Mouse (Mus musculus) kidney, embryonic 14.5 days (tissue): ENCODE measurements around the gene Zfp1. TPM values are rescaled to one million over a fixed set of nuclear protein-coding genes. Genes with fewer than 3 reads are reported as not detected.

Source experiments
- ATAC-seq: fragments of 200-750 bp; cut with Nextera tagmentation; 2 replicates; pipeline ENCODE4 v1.8.0; 2017; ENCODE audit warnings: moderate number of reproducible peaks, mild to moderate bottlenecking, moderate TSS enrichment, moderate library complexity; ENCODE audit not compliant: low FRiP score, low TSS enrichment
- H3K27ac ChIP-seq: fragments of 300-500 bp; sonication (generic); 2 replicates; pipeline ENCODE4 v1.5.1; 2014; ENCODE audit warnings: low read depth, mild to moderate bottlenecking, low read length, moderate library complexity, mixed read lengths
- H3K27me3 ChIP-seq: fragments of 300-500 bp; sonication (generic); 2 replicates; pipeline ENCODE4 v1.6.1; 2014; ENCODE audit warnings: mild to moderate bottlenecking, low read length; ENCODE audit not compliant: control insufficient read depth, insufficient read depth
- H3K36me3 ChIP-seq: fragments of 300-500 bp; sonication (generic); 2 replicates; pipeline ENCODE4 v1.6.1; 2014; ENCODE audit warnings: low read length, mixed read lengths; ENCODE audit not compliant: control insufficient read depth, insufficient read depth
- H3K4me1 ChIP-seq: fragments of 300-500 bp; sonication (generic); 2 replicates; pipeline ENCODE4 v1.6.1; 2014; ENCODE audit warnings: low read length, mixed read lengths; ENCODE audit not compliant: control insufficient read depth, insufficient read depth
- H3K4me2 ChIP-seq: fragments of 300-500 bp; sonication (generic); replicated peaks from 2 replicates; pipeline ENCODE4 v1.6.1; 2014; ENCODE audit warnings: low read depth, mild to moderate bottlenecking, low read length
- H3K4me3 ChIP-seq: fragments of 300-500 bp; sonication (generic); 2 replicates; pipeline ENCODE4 v1.5.1; 2014; ENCODE audit warnings: mild to moderate bottlenecking, low read length
- H3K9ac ChIP-seq: fragments of 300-500 bp; sonication (generic); 2 replicates; pipeline ENCODE4 v1.6.1; 2014; ENCODE audit warnings: low read depth, mild to moderate bottlenecking, low read length, moderate library complexity
- H3K9me3 ChIP-seq: fragments of 300-500 bp; sonication (generic); 2 replicates; pipeline ENCODE4 v1.6.1; 2016; ENCODE audit warnings: low read length; ENCODE audit not compliant: control insufficient read depth
- WGBS: fragments of 180-500 bp; shearing (Covaris S2); extraction: QIAGEN DNeasy Blood & Tissue Kit; methylation state at CpG from one replicate; pipeline ENCODE4 v1.1.7; 2014; 5-methylcytosine and 5-hydroxymethylcytosine counted together
- polyA plus RNA-seq: library from polyadenylated mRNA; unstranded; fragments of >200 nt; fragmentation: Nextera tagmentation; extraction: Ambion mirVana; gene quantifications from 2 replicates; pipeline ENCODE4 v1.2.1, GENCODE M21; 2014

Zfp1 gene
- polyA plus RNA-seq, 1 experiment from 2014 or later, result 24.8 TPM

DNA sequence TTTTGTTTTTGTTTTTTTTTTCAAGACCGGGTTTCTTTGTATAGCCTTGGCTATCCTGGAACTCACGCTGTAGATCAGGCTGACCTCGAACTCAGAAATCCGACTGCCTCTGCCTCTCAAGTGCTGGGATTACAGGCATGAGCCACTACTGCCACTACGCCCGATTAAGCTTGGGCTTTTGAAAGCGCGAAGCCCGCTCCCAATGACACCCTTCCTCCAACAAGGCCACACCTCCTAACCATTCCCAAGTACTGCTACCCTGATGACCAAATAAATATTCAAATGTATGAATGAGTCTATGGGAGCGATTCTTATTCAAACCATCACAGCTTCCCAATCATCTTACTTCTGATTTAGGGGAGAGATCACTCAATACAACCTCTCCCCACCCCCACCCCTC, 54.5 kb downstream of the Zfp1 start:
- Histone ChIP-seq H3K27ac (no peak overlapping the region), H3K36me3 (no peaks in the 10 kb centered on the region), H3K9me3 (0 out of 2 replicates have a peak, but pooled peaks cover 2% of the 10 kb centered on the region), H3K4me3 (no peak overlapping the region), H3K9ac (no peak overlapping the region), H3K27me3 (no peaks in the 10 kb centered on the region), H3K4me2 (no peak overlapping the region), H3K4me1 (peaks cover 4% of the 10 kb centered on the region; the same call in 1 of the 2 replicates)
- WGBS, result 81% methylated on average over 10 of the region's 10 CpGs
- no peak for ATAC-seq

DNA sequence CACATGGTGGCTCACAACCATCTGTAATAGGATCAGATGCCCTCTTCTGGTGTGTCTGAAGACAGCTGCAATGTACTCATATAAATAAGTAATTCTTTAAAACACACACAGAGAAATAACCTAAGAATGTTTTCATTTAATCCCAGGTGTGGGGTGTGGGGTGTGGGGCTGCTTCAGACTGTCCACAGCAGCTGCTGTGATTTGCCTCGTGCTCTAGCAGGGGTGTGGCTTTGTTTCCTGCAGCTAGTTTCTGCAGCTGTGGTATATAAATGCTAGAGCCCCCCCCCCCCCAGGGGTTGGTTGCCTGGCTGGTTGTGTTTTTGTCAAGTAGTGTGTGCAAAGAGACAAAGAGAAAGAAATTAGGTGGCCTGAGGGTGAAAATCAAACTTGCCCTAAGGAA, 55.8 kb downstream of the Zfp1 start:
- H3K4me1 ChIP-seq, result no peaks in the 10 kb centered on the region
- H3K4me3 ChIP-seq, result no peak overlapping the region
- H3K4me2 ChIP-seq, result no peak overlapping the region
- ATAC-seq, result no peak
- no peaks in the 10 kb centered on the region for H3K27me3 ChIP-seq
- H3K27ac ChIP-seq, result no peak overlapping the region
- WGBS, result 0% methylated on average over 1 of the region's 1 CpGs
- H3K36me3 ChIP-seq, result no peaks in the 10 kb centered on the region
- H3K9me3 ChIP-seq, result no peaks in the 10 kb centered on the region
- H3K9ac ChIP-seq, result no peak overlapping the region

DNA sequence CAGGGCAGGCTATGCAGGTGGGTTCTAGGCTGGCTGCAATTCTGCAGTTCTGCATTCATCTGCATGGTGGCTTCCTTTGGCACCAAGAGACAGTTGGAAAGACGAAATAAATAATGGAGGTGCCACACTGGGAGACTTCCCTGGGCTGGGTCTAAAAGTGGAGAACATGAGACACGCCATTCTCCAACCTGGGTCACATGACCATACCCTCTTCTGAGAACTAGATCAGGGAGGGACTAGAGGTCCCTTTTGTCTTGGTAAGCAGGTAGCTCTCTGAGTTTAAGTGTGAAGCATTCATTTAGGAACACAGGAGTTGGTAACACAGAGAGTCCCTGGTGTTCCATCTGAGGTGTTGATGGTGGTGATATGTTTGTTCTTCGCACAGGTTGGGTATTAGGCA, 57.0 kb downstream of the Zfp1 start:
- ATAC-seq, result no peak
- H3K4me2 ChIP-seq, result no peak overlapping the region
- H3K9me3 ChIP-seq, result no peaks in the 10 kb centered on the region
- no peak overlapping the region for H3K4me3 ChIP-seq
- H3K27me3 ChIP-seq, result no peaks in the 10 kb centered on the region
- no peak overlapping the region for H3K9ac ChIP-seq
- no peaks in the 10 kb centered on the region for H3K36me3 ChIP-seq
- H3K27ac ChIP-seq, result no peak overlapping the region
- 78% methylated on average over 3 of the region's 3 CpGs for WGBS
- no peaks in the 10 kb centered on the region for H3K4me1 ChIP-seq

DNA sequence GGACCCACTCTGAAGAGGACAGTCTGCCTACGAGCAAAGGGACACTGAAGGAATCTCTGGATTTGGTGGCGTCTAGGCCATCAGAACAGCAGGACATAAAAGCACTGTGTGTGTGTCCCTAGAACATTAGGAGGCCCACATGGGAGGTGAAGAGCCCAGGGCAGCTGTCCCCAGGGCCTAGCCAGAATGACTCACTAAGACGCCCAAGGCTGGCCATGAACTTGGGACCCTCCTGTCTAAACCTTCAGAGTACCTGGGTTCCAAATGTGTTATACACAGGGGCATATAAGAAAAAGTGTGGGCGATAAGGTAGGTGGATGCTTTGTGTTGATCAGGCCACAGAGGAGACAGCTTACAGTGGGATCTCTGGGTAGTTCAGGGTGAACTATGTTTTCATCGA, 57.5 kb downstream of the Zfp1 start:
- H3K9me3 ChIP-seq, result no peaks in the 10 kb centered on the region
- no peak overlapping the region for H3K9ac ChIP-seq
- ATAC-seq, result no peak
- H3K27me3 ChIP-seq, result no peaks in the 10 kb centered on the region
- no peaks in the 10 kb centered on the region for H3K36me3 ChIP-seq
- no peaks in the 10 kb centered on the region for H3K4me1 ChIP-seq
- no peak overlapping the region for H3K4me3 ChIP-seq
- no peak overlapping the region for H3K4me2 ChIP-seq
- WGBS, result 92% methylated on average over 5 of the region's 5 CpGs
- H3K27ac ChIP-seq, result no peak overlapping the region

DNA sequence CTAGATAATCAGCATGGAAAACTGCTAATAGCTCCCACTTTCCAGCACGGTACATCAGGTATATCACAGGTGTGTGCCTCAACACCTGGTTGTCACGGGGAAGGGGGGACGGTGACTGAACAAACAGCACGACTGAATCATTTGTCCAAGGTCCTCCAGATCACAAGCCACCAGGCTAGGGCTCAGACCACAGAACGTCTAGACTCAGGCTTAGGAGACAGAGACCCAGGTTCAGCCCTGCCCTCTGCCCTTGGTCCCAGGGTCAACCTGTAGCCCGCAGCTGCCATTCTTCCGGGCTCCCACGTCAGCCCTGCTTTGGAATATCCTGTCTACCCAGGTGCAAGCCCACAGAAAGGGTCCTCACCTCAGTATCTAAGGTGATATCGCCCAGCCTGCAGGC, 58.2 kb downstream of the Zfp1 start:
- no peak for ATAC-seq
- Histone ChIP-seq H3K9me3 (no peaks in the 10 kb centered on the region), H3K4me2 (no peak overlapping the region), H3K9ac (no peak overlapping the region), H3K27ac (no peak overlapping the region), H3K36me3 (no peaks in the 10 kb centered on the region), H3K4me3 (no peak overlapping the region), H3K4me1 (no peaks in the 10 kb centered on the region), H3K27me3 (no peaks in the 10 kb centered on the region)
- 76% methylated on average over 9 of the region's 9 CpGs for WGBS

DNA sequence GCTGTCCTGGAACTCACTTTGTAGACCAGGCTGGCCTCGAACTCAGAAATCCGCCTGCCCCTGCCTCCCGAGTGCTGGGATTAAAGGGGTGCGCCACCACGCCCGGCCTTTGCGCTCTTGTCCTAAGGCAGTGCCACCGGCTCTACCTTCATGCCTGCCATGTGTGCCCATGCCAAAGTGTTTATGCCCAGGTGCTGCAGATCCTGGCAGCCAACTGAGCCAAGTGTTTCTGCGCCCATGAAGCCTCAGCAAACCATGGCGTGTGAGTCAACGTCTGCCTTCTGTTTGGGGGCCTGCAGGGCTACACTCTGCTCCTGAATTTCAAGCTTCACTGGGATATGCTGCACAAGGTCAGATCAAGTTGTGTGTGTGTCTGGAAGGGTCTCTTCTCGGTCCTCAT, 61.4 kb downstream of the Zfp1 start:
- no peak for ATAC-seq
- H3K4me2 ChIP-seq, result no peak overlapping the region
- no peak overlapping the region for H3K27ac ChIP-seq
- WGBS, result 94% methylated on average over 12 of the region's 12 CpGs
- no peaks in the 10 kb centered on the region for H3K27me3 ChIP-seq
- no peak overlapping the region for H3K9ac ChIP-seq
- no peaks in the 10 kb centered on the region for H3K9me3 ChIP-seq
- no peaks in the 10 kb centered on the region for H3K4me1 ChIP-seq
- H3K36me3 ChIP-seq, result peaks cover 6% of the 10 kb centered on the region; the same call in 1 of the 2 replicates
- H3K4me3 ChIP-seq, result no peak overlapping the region

DNA sequence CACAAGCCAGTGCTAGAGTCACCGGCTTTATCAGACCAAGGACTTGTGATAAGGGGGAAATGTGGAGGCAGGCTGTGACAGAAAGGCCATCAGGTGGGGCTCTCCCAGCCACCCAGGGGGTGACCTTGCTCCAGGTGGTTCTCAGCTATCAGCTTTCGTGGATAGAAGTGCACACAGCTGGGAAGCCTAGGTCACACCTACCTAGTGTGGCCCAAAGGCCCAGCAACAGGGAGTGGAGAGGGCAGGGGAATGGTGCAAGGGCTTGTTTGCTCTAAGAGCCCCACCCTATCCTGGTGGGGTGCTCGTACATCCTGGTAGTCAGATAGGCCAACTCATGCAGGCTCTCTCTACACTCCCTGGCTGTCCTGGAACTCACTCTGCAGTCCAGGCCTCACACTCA, 62.0 kb downstream of the Zfp1 start:
- peaks cover 13% of the 10 kb centered on the region for H3K36me3 ChIP-seq
- H3K4me1 ChIP-seq, result no peaks in the 10 kb centered on the region
- no peak overlapping the region for H3K4me2 ChIP-seq
- no peak overlapping the region for H3K4me3 ChIP-seq
- no peaks in the 10 kb centered on the region for H3K9me3 ChIP-seq
- WGBS, result 75% methylated on average over 3 of the region's 3 CpGs
- no peak overlapping the region for H3K27ac ChIP-seq
- ATAC-seq, result no peak
- H3K9ac ChIP-seq, result no peak overlapping the region
- H3K27me3 ChIP-seq, result no peaks in the 10 kb centered on the region

DNA sequence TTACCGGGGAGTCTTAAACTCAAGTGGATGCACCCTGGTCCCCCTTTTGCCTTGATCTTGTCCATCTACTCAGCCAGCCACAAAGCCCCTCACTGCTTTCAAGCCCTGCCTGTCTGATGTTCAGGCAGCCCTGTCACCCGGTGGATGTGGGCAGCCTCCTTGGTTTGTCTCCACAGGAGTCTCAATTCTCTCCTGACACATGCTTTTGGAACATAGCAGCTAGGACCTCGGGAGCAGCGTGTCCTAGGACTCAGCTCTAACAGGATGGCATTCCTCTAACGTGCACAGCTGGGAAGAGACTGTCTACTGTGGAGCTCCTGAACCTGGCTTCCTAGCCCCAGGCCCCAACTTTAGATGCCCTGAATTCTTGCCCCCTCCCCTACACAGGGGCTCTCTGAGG, 62.5 kb downstream of the Zfp1 start:
- Histone ChIP-seq H3K27ac (no peak overlapping the region), H3K9ac (no peak overlapping the region), H3K4me3 (no peak overlapping the region), H3K27me3 (no peaks in the 10 kb centered on the region), H3K4me1 (no peaks in the 10 kb centered on the region), H3K4me2 (no peak overlapping the region), H3K36me3 (peaks cover 18% of the 10 kb centered on the region), H3K9me3 (no peaks in the 10 kb centered on the region)
- no peak for ATAC-seq
- 75% methylated on average over 5 of the region's 5 CpGs for WGBS

DNA sequence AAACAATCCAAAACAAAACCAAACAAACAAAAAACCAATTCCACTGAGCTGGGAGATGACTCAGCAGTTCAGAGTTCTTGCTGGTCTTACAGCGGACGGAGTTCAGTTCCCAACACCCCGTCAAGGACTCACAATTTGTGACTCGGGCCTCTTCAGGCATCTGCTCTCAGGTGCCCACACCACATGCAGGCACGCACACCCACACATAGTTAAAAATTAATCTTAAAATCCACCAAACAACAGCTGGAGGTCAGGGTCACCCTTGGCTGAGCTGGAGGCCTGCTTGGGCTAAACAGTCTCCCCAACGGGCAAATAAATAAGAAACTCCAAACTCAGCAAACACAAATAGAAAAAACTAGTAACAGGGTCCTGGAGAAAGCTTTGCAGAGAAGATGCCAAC, 65.1 kb downstream of the Zfp1 start:
- Histone ChIP-seq H3K9me3 (no peaks in the 10 kb centered on the region), H3K27ac (peak overlapping the region; percentile 57), H3K4me2 (no peak overlapping the region), H3K36me3 (peaks cover 43% of the 10 kb centered on the region), H3K4me1 (no peaks in the 10 kb centered on the region), H3K4me3 (no peak overlapping the region), H3K27me3 (no peaks in the 10 kb centered on the region), H3K9ac (0 out of 2 replicates have a peak overlapping the region, but pooled peaks have one; percentile 7)
- 72% methylated on average over 6 of the region's 6 CpGs for WGBS
- no peak for ATAC-seq

DNA sequence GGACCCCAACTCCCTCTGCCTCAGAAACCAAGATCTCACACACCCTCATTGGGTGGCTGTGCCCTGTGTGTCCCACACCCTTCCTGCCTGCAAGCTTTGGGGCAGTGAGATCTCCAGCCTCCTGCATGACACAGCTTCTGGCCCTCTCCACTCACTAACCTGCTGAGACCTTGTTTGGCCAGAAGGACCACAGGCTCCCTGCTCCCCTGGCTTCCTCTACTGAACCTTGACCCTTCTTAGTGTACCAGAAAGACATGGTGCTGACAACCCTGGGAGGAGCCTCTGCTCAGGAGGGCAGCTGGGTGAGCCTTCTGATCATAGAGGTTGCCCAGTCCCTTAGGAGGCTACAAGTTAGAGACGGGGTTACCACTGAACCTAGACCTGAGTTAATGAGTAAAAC, 66.0 kb downstream of the Zfp1 start:
- no peak for ATAC-seq
- H3K36me3 ChIP-seq, result peaks cover 53% of the 10 kb centered on the region

More for the DNA sequence above, 66.0 kb downstream of the Zfp1 start:
- no peaks in the 10 kb centered on the region for H3K9me3 ChIP-seq
- WGBS, result 68% methylated on average over 1 of the region's 1 CpGs
- no peak overlapping the region for H3K4me3 ChIP-seq
- no peak overlapping the region for H3K4me2 ChIP-seq
- no peak overlapping the region for H3K9ac ChIP-seq
- no peaks in the 10 kb centered on the region for H3K27me3 ChIP-seq
- no peaks in the 10 kb centered on the region for H3K4me1 ChIP-seq
- peak overlapping the region; percentile 57 for H3K27ac ChIP-seq
